Mouse (Mus musculus): ENCODE measurements around the gene Ccdc170. TPM values are rescaled to one million over a fixed set of nuclear protein-coding genes. Genes with fewer than 3 reads are reported as not detected.

Ccdc170 gene
- polyA plus RNA-seq, 1 experiment from 2014 or later = 0.27 TPM

Other genes starting within 250 kb of the Ccdc170 start
- 30.6 and 65.3 TPM in 2 replicates for gene Akap12, start 216.1 kb upstream of the Ccdc170 start, polyA plus RNA-seq (2014; fragmentation: Nextera tagmentation; extraction: Ambion mirVana)
- gene Zbtb2, start 94.4 kb upstream of the Ccdc170 start, polyA plus RNA-seq (2014; fragmentation: Nextera tagmentation; extraction: Ambion mirVana) = 12.9 and 17.9 TPM in 2 replicates
- gene Rmnd1, start 50.1 kb upstream of the Ccdc170 start, polyA plus RNA-seq (2014; fragmentation: Nextera tagmentation; extraction: Ambion mirVana) = 52.1 and 54.2 TPM in 2 replicates
- gene Armt1, start 50.0 kb upstream of the Ccdc170 start, polyA plus RNA-seq (2014; fragmentation: Nextera tagmentation; extraction: Ambion mirVana) = 10.6 and 16.7 TPM in 2 replicates
- 0.35 and 0.60 TPM in 2 replicates for gene Esr1, start 129.1 kb downstream of the Ccdc170 start, polyA plus RNA-seq (2014; fragmentation: Nextera tagmentation; extraction: Ambion mirVana)